Mouse (Mus musculus): ENCODE measurements at regions not wholly inside any gene's neighbourhood (a gene's known extent, or its start where the extent isn't known, plus 50 kb on each side); places are given as distances from the start of the nearest gene placed in this dataset.

DNA sequence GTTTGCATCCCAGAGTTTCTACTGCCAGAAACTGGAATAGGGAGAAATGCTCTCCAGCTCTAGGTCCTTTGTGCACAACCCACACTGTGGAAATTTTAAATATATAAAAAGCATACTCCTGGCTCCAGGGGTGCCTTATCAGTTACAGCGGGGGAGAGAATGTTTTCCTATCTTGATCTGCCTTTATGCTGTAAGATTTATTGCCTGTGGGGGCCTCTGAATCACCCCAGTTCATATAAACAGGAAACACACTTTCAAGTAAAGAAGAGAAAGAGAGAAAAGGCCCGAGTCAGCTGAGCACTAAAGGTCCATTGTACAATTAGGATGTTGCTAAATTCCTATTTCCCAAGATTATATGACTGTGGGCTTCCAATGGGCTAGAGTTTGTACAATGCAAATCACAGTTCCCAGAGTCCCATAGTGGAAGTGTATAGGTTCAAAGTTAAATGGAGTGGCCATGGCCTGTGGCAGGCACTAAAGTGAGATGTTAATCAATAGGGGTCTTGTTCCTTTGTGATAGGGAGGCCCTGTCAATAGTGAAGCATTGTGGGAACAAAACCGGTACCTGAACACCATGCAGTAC, 258.9 kb upstream of the Cd180 start:
- Histone ChIP-seq H3K4me1 (ENCODE audit: insufficient read depth, low read depth, low read length) (no peaks in the 10 kb centered on the region), H3K4me3 (ENCODE audit: low read depth, low read length) (no peak overlapping the region), H3K36me3 (ENCODE audit: insufficient read depth, low read length) (no peaks in the 10 kb centered on the region), H3K9ac (replicated peaks; ENCODE audit: low read depth) (no peak overlapping the region), H3K27me3 (replicated peaks; ENCODE audit: insufficient read depth, low read length) (no peaks in the 10 kb centered on the region), H3K27ac (ENCODE audit: low read length) (no peak overlapping the region), H3K4me2 (replicated peaks; ENCODE audit: low read depth, low read length) (no peak overlapping the region), H3K9me3 (ENCODE audit: low read length) (no peaks in the 10 kb centered on the region)
- peak; percentile 33; the same call in 1 of the 2 replicates for ATAC-seq
- DNase-seq (ENCODE audit: low spot score), result peak; percentile 55
- peak; percentile 47; the same call in 1 of the 2 replicates for TF ChIP-seq EP300 (IDR thresholded peaks at IDR 0.05)
- TF ChIP-seq CTCF (IDR thresholded peaks at IDR 0.05), result no peak
- WGBS, result 30% methylated on average over 3 of the region's 3 CpGs

GRCm38 (mm10) chr13:102442676-102443075, 250.7 kb upstream of the Cd180 start:
- Histone ChIP-seq H3K9me3 (ENCODE audit: low read length) (no peaks in the 10 kb centered on the region), H3K27me3 (replicated peaks; ENCODE audit: insufficient read depth, low read length) (no peaks in the 10 kb centered on the region), H3K4me2 (replicated peaks; ENCODE audit: low read depth, low read length) (no peak overlapping the region), H3K36me3 (ENCODE audit: insufficient read depth, low read length) (no peaks in the 10 kb centered on the region), H3K9ac (replicated peaks; ENCODE audit: low read depth) (no peak overlapping the region), H3K4me1 (ENCODE audit: insufficient read depth, low read depth, low read length) (no peaks in the 10 kb centered on the region), H3K4me3 (ENCODE audit: low read depth, low read length) (no peak overlapping the region), H3K27ac (ENCODE audit: low read length) (no peak overlapping the region)
- no peak for ATAC-seq
- TF ChIP-seq EP300 (IDR thresholded peaks at IDR 0.05) (no peak), CTCF (IDR thresholded peaks at IDR 0.05) (no peak)
- DNase-seq (ENCODE audit: low spot score), result no peak
- WGBS, result 77% methylated on average over 2 of the region's 2 CpGs

GRCm38 (mm10) chr13:102447310-102447709, 246.0 kb upstream of the Cd180 start:
- 49% methylated on average over 5 of the region's 5 CpGs for WGBS
- ATAC-seq, result no peak
- H3K4me1 ChIP-seq (ENCODE audit: insufficient read depth, low read depth, low read length), result no peaks in the 10 kb centered on the region
- H3K27me3 ChIP-seq (replicated peaks; ENCODE audit: insufficient read depth, low read length), result no peaks in the 10 kb centered on the region
- H3K9ac ChIP-seq (replicated peaks; ENCODE audit: low read depth), result no peak overlapping the region
- TF ChIP-seq CTCF (IDR thresholded peaks at IDR 0.05) (no peak), EP300 (IDR thresholded peaks at IDR 0.05) (no peak)
- no peak overlapping the region for H3K4me2 ChIP-seq (replicated peaks; ENCODE audit: low read depth, low read length)
- no peak overlapping the region for H3K4me3 ChIP-seq (ENCODE audit: low read depth, low read length)
- no peak for DNase-seq (ENCODE audit: low spot score)
- H3K27ac ChIP-seq (ENCODE audit: low read length), result no peak overlapping the region; the same call in 1 of the 2 replicates
- H3K9me3 ChIP-seq (ENCODE audit: low read length), result no peaks in the 10 kb centered on the region
- H3K36me3 ChIP-seq (ENCODE audit: insufficient read depth, low read length), result no peaks in the 10 kb centered on the region

GRCm38 (mm10) chr13:102449416-102450121, 243.8 kb upstream of the Cd180 start:
- H3K9ac ChIP-seq (replicated peaks; ENCODE audit: low read depth), result no peak overlapping the region
- no peak overlapping the region for H3K4me2 ChIP-seq (replicated peaks; ENCODE audit: low read depth, low read length)
- H3K27me3 ChIP-seq (replicated peaks; ENCODE audit: insufficient read depth, low read length), result no peaks in the 10 kb centered on the region
- no peak overlapping the region for H3K4me3 ChIP-seq (ENCODE audit: low read depth, low read length)
- ATAC-seq, result no peak
- 51% methylated on average over 8 of the region's 8 CpGs for WGBS
- H3K27ac ChIP-seq (ENCODE audit: low read length), result no peak overlapping the region
- H3K4me1 ChIP-seq (ENCODE audit: insufficient read depth, low read depth, low read length), result no peaks in the 10 kb centered on the region
- DNase-seq (ENCODE audit: low spot score), result peak; percentile 19
- no peak for TF ChIP-seq CTCF (IDR thresholded peaks at IDR 0.05)
- TF ChIP-seq EP300 (IDR thresholded peaks at IDR 0.05), result no peak
- H3K36me3 ChIP-seq (ENCODE audit: insufficient read depth, low read length), result no peaks in the 10 kb centered on the region
- no peaks in the 10 kb centered on the region for H3K9me3 ChIP-seq (ENCODE audit: low read length)

GRCm38 (mm10) chr13:102451176-102451575, 242.2 kb upstream of the Cd180 start:
- no peak overlapping the region for H3K27ac ChIP-seq (ENCODE audit: low read length)
- no peak overlapping the region for H3K9ac ChIP-seq (replicated peaks; ENCODE audit: low read depth)
- DNase-seq (ENCODE audit: low spot score) (no peak), ATAC-seq (no peak)
- 70% methylated on average over 7 of the region's 7 CpGs for WGBS
- H3K9me3 ChIP-seq (ENCODE audit: low read length), result no peaks in the 10 kb centered on the region
- no peaks in the 10 kb centered on the region for H3K36me3 ChIP-seq (ENCODE audit: insufficient read depth, low read length)
- H3K4me2 ChIP-seq (replicated peaks; ENCODE audit: low read depth, low read length), result no peak overlapping the region
- no peak overlapping the region for H3K4me3 ChIP-seq (ENCODE audit: low read depth, low read length)
- no peaks in the 10 kb centered on the region for H3K4me1 ChIP-seq (ENCODE audit: insufficient read depth, low read depth, low read length)
- TF ChIP-seq CTCF (IDR thresholded peaks at IDR 0.05) (no peak), EP300 (IDR thresholded peaks at IDR 0.05) (no peak)
- H3K27me3 ChIP-seq (replicated peaks; ENCODE audit: insufficient read depth, low read length), result no peaks in the 10 kb centered on the region

GRCm38 (mm10) chr13:102458711-102459110, 234.6 kb upstream of the Cd180 start:
- TF ChIP-seq CTCF (IDR thresholded peaks at IDR 0.05), result no peak
- Histone ChIP-seq H3K4me1 (ENCODE audit: insufficient read depth, low read depth, low read length) (no peaks in the 10 kb centered on the region), H3K4me3 (ENCODE audit: low read depth, low read length) (no peak overlapping the region), H3K36me3 (ENCODE audit: insufficient read depth, low read length) (no peaks in the 10 kb centered on the region), H3K27me3 (replicated peaks; ENCODE audit: insufficient read depth, low read length) (no peaks in the 10 kb centered on the region), H3K9me3 (ENCODE audit: low read length) (no peaks in the 10 kb centered on the region), H3K4me2 (replicated peaks; ENCODE audit: low read depth, low read length) (no peak overlapping the region), H3K9ac (replicated peaks; ENCODE audit: low read depth) (no peak overlapping the region), H3K27ac (ENCODE audit: low read length) (no peak overlapping the region)
- 36% methylated on average over 2 of the region's 2 CpGs for WGBS
- DNase-seq (ENCODE audit: low spot score) (no peak), ATAC-seq (no peak)
